Mouse (Mus musculus): Measurements from ENCODE around the gene Slc44a2.

GRCm38 (mm10) chr9:21379195-21379594 is 58.7 kb downstream of the Slc44a2 start:
- no peak for TF ChIP-seq CTCF (conservative IDR thresholded peaks at IDR 0.05; ENCODE audit: low read length)
- no peak for TF ChIP-seq POU5F1 (IDR thresholded peaks at IDR 0.05; ENCODE audit: borderline replicate concordance, low read length)
